Mouse (Mus musculus) hindbrain, postnatal 0 days (tissue): ENCODE results near the gene Slc4a8. TPM values are rescaled to one million over a fixed set of nuclear protein-coding genes. Genes with fewer than 3 reads are reported as not detected.
A peak's percentile ranks its signal among the peaks of the same experiment; 100 is the strongest.
"Not testable (repeated sequence)": the region's sequence is repeated elsewhere in the genome, so short reads cannot be mapped to it uniquely, and the experiment has no call there.

ENCODE experiments used
- ATAC-seq: fragments of 200-750 bp; cut with Nextera tagmentation; 2 replicates; pipeline ENCODE4 v1.8.0; 2017; ENCODE audit warnings: mild to moderate bottlenecking, moderate TSS enrichment, moderate library complexity
- DNase-seq: peaks from one replicate; pipeline ENCODE4 v3.0.0-alpha.2; 2015; ENCODE audit warnings: low spot score
- H3K27ac ChIP-seq: fragments of 300-500 bp; sonication (generic); 2 replicates; pipeline ENCODE4 v1.5.1; 2014; ENCODE audit warnings: mild to moderate bottlenecking
- H3K27me3 ChIP-seq: fragments of 300-500 bp; sonication (generic); 2 replicates; pipeline ENCODE4 v1.6.1; 2014; ENCODE audit warnings: low read length, mixed read lengths; ENCODE audit not compliant: insufficient read depth
- H3K36me3 ChIP-seq: fragments of 300-500 bp; sonication (generic); 2 replicates; pipeline ENCODE4 v1.6.1; 2014; ENCODE audit warnings: low read length, mixed read lengths; ENCODE audit not compliant: insufficient read depth
- H3K4me1 ChIP-seq: fragments of 300-500 bp; sonication (generic); 2 replicates; pipeline ENCODE4 v1.6.1; 2014; ENCODE audit warnings: antibody characterized with exemption, low read length, mixed read lengths; ENCODE audit not compliant: insufficient read depth
- H3K4me2 ChIP-seq: fragments of 300-500 bp; sonication (generic); 2 replicates; pipeline ENCODE4 v1.6.1; 2014; ENCODE audit warnings: low read depth, mild to moderate bottlenecking, low read length, moderate library complexity, mixed read lengths
- H3K4me3 ChIP-seq: fragments of 300-500 bp; sonication (generic); 2 replicates; pipeline ENCODE4 v1.5.1; 2014; ENCODE audit warnings: low read length
- H3K9ac ChIP-seq: fragments of 300-500 bp; sonication (generic); replicated peaks from 2 replicates; pipeline ENCODE4 v1.6.1; 2014; ENCODE audit warnings: mild to moderate bottlenecking, low read length, moderate library complexity, mixed read lengths
- H3K9me3 ChIP-seq: fragments of 300-500 bp; sonication (generic); 2 replicates; pipeline ENCODE4 v1.6.1; 2016; ENCODE audit warnings: low read length, mixed read lengths
- CTCF ChIP-seq: IDR thresholded peaks from 2 replicates; pipeline ENCODE4 v1.5.1; 2016; ENCODE audit warnings: antibody characterized with exemption, control low read depth, low read depth
- WGBS: fragments of 180-500 bp; shearing (Covaris S2); extraction: QIAGEN DNeasy Blood & Tissue Kit; methylation state at CpG from one replicate; pipeline ENCODE4 v1.1.7; 2014; 5-methylcytosine and 5-hydroxymethylcytosine counted together
- polyA plus RNA-seq: library from polyadenylated mRNA; unstranded; fragments of >200 nt; fragmentation: Nextera tagmentation; extraction: Ambion mirVana; gene quantifications from 2 replicates; pipeline ENCODE4 v1.2.1, GENCODE M21; 2015
- total RNA-seq: library from RNA; depleted of rRNA; stranded (reverse); fragments of >200 nt; gene quantifications from 2 replicates; pipeline ENCODE4 v1.2.3, GENCODE M21; 2014

The Slc4a8 gene
- total and polyA plus RNA-seq, 2 experiments from 2014 or later: 30.7 to 33.9 TPM

DNA sequence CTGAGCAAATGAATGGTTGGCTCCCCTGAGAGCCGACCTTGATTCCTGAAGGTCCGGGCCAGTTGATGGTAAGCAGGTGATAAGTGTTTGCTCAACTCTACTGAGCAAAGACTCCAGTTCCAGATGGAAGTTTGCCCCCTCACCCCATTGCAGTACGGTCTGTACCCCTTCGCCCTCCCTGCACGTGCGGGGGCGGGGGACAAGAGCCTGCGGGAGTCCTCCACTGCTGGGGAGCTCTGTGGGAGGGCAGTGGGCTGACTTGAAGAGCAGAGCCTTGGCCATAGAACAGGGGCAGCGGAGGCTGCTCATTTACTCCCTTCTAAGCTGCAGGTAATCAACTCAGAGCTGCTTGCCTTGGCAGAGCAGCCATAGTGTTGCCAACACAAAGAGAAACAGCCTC lies 5.3 kb downstream of the Slc4a8 start:
- Histone ChIP-seq H3K4me3 (no peak overlapping the region), H3K27me3 (no peaks in the 10 kb centered on the region), H3K9ac (no peak overlapping the region), H3K4me1 (peaks cover 3% of the 10 kb centered on the region; the same call in 1 of the 2 replicates), H3K9me3 (no peaks in the 10 kb centered on the region), H3K36me3 (0 out of 2 replicates have a peak, but pooled peaks cover 4% of the 10 kb centered on the region), H3K4me2 (no peak overlapping the region), H3K27ac (no peak overlapping the region)
- no peak for ATAC-seq
- no peak for TF ChIP-seq CTCF
- 75% methylated on average over 9 of the region's 9 CpGs for WGBS
- no peak for DNase-seq

DNA sequence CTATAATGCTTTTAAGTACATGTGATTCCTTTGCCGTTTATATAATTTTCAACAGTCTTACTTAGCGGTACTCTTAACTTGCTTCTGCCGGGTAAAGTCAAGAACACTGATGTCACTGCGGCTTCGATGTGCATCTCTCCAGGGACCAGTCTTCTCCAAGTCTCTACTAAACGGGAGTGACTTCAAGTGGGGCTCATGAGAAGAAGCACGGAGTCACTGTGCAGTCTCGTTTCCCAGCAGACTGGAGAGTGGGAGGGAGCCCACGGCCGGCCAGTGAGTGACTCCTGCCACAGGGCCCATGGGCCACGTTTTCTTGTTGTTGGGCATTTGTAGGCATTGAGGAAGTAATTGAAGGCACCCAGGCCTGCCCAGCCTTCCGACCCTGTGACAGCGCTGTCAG lies 6.3 kb downstream of the Slc4a8 start:
- WGBS: 89% methylated on average over 13 of the region's 13 CpGs
- ATAC-seq: no peak

DNA sequence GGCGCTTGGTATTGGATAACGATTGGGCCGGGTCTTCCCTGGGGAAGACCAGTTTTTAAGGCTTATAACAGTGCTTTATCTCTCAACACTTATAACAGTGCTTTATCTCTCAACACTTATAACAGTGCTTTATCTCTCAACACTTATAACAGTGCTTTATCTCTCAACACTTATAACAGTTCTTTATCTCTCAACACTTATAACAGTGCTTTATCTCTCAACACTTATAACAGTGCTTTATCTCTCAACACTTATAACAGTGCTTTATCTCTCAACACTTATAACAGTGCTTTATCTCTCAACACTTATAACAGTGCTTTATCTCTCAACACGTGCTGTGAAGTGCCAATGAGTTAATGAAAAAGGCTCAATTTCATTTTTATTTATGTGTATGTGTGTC lies 7.5 kb downstream of the Slc4a8 start:
- 95% methylated on average over 4 of the region's 4 CpGs for WGBS
- H3K27ac ChIP-seq, H3K4me3 ChIP-seq, H3K4me2 ChIP-seq, H3K36me3 ChIP-seq, H3K27me3 ChIP-seq, DNase-seq, H3K4me1 ChIP-seq, H3K9ac ChIP-seq, ATAC-seq, H3K9me3 ChIP-seq: not testable (repeated sequence)

More for the DNA sequence above, 6.3 kb downstream of the Slc4a8 start:
- 0 out of 2 replicates have a peak, but pooled peaks cover 4% of the 10 kb centered on the region for H3K36me3 ChIP-seq
- peaks cover 3% of the 10 kb centered on the region; the same call in 1 of the 2 replicates for H3K4me1 ChIP-seq
- no peak for TF ChIP-seq CTCF
- no peak overlapping the region for H3K4me3 ChIP-seq
- no peaks in the 10 kb centered on the region for H3K27me3 ChIP-seq
- H3K9ac ChIP-seq: no peak overlapping the region
- no peaks in the 10 kb centered on the region for H3K9me3 ChIP-seq
- H3K27ac ChIP-seq: no peak overlapping the region
- H3K4me2 ChIP-seq: no peak overlapping the region
- no peak for DNase-seq

DNA sequence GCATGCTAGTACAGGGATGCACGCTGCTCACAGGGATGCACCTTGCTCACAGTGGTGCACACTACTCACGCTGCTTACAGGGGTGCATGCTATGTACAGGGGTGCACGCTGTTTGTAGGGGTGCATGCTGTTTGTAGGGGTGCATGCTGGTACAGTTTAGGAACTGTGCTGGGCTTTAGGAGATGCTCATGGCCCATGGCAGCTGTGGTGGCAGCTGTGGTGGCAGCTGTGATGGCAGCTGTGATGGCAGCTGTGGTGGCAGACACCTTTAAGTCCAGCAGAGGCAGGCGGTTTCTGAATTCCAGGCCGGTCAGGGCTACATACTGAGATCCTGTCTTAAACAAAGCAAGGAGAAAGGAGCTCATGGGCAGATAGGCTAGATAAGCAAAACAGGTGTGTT lies 8.8 kb downstream of the Slc4a8 start:
- TF ChIP-seq CTCF: no peak
- Histone ChIP-seq H3K4me2 (no peak overlapping the region), H3K4me3 (no peak overlapping the region), H3K36me3 (0 out of 2 replicates have a peak, but pooled peaks cover 4% of the 10 kb centered on the region), H3K27ac (no peak overlapping the region), H3K9ac (no peak overlapping the region), H3K4me1 (no peaks in the 10 kb centered on the region), H3K27me3 (no peaks in the 10 kb centered on the region), H3K9me3 (no peaks in the 10 kb centered on the region)
- ATAC-seq: no peak
- 96% methylated on average over 5 of the region's 5 CpGs for WGBS
- no peak for DNase-seq

DNA sequence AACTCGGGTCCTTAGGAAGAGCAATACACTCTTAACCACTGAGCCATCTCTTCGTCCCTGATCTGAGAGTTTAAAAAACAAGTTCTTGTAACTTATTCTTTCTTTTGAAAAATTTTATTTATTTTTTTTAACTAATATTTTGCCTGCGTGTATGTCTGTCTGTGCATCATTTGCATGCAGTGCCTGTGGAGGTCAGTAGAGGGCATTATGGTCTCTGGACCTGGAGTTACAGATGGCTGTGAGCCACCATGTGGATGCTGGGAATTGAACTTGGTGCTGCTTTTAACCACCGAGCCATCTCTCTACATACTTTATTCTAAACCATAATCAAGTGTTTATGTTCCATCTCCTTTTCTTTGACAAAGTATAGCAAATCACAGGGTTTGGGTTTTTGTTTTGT lies 11.1 kb downstream of the Slc4a8 start:
- H3K4me3 ChIP-seq: no peak overlapping the region

DNA sequence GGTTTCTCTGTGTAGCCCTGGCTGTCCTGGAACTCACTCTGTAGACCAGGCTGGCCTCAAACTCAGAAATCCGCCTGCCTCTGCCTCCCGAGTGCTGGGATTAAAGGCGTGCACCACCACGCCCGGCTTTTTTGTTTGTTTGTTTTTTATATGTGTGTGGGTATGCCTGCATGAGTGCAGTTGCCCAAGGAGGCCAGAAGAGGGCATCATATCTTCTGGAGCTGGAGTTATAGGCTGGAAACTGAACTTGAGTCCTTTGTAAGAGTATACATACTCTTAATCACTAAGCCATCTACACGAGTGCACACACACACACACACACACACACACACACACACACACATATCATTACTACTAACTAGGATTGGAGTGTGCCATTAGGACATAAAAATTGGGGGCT lies 12.3 kb downstream of the Slc4a8 start:
- H3K4me1 ChIP-seq, H3K4me3 ChIP-seq, H3K9ac ChIP-seq, H3K4me2 ChIP-seq, H3K9me3 ChIP-seq, H3K27me3 ChIP-seq, ATAC-seq, DNase-seq, H3K36me3 ChIP-seq, H3K27ac ChIP-seq: not testable (repeated sequence)
- WGBS: 99% methylated on average over 6 of the region's 6 CpGs
- TF ChIP-seq CTCF: peak; percentile 29; the same call in 1 of the 2 replicates

More for the DNA sequence above, 11.1 kb downstream of the Slc4a8 start:
- ATAC-seq: no peak
- TF ChIP-seq CTCF: peak; percentile 22
- WGBS: 91% methylated on average over 4 of the region's 4 CpGs
- Histone ChIP-seq H3K4me2 (no peak overlapping the region), H3K9me3 (no peaks in the 10 kb centered on the region), H3K36me3 (peaks cover 4% of the 10 kb centered on the region; the same call in 1 of the 2 replicates), H3K27me3 (no peaks in the 10 kb centered on the region), H3K9ac (no peak overlapping the region), H3K27ac (no peak overlapping the region), H3K4me1 (no peaks in the 10 kb centered on the region)
- DNase-seq: no peak

DNA sequence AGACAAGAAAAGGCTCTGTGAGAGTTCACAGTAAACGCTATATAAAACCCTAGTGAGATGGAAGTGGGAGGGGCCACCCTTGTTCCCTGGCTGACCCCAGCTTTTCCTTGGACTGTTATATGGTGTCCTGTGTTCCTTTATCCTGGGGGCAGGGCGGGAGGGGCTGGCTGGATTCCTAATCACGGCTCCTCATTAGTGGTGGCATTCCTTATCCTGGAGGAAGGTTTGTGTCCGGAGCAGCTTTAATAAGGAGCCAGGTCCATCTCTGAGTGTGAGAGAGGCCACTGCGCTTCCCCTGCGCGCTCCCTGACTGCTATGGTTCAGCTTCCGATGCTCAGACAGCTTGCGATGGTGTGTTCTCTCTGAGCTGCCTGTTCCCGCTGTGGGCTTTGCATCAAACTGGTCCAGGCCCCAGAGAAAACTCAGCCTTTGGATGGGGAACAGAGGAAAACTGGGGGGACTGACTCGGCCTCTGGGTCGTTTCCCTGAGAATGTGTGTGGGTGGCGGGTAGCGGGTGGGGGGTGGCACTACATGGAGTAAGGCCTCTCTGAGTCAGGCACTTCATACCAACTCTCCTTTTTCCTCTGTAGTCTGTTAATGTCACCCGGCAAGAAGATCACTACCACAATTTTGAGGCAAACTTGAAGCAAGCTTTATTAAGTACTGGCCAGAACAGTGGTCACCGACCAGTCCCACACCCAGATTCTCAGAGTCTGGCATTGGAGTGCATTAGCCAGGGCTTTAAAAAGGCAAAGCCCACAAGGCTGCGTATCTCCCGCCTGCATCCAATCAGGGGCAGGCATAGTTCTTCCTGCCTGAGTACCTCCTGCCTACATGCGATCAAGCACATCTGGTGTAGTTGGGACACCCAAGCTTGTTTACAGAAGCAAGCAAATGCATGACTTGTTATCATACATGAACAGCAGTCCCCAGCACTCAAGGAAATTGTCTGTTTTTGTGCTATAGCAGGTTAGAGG lies 13.9 kb downstream of the Slc4a8 start:
- no peak for ATAC-seq
- DNase-seq: no peak
- Histone ChIP-seq H3K27me3 (no peaks in the 10 kb centered on the region), H3K4me2 (no peak overlapping the region), H3K9me3 (no peaks in the 10 kb centered on the region), H3K27ac (no peak overlapping the region), H3K4me1 (no peaks in the 10 kb centered on the region), H3K36me3 (no peaks in the 10 kb centered on the region; the same call in 1 of the 2 replicates), H3K4me3 (no peak overlapping the region), H3K9ac (no peak overlapping the region)
- no peak for TF ChIP-seq CTCF
- 59% methylated on average over 19 of the region's 19 CpGs for WGBS
